Mouse (Mus musculus) skeletal muscle tissue, adult 2 months (tissue): ENCODE results near the gene Rsrc2.

Source experiments
- DNase-seq: peaks from one replicate; pipeline ENCODE4 v3.0.0-alpha.2; 2012; ENCODE audit warnings: low read depth, low spot score

The Rsrc2 gene

GRCm38 (mm10) chr5:123696961-123697360 is 52.3 kb downstream of the Rsrc2 start:
- DNase-seq, result no peak

DNA sequence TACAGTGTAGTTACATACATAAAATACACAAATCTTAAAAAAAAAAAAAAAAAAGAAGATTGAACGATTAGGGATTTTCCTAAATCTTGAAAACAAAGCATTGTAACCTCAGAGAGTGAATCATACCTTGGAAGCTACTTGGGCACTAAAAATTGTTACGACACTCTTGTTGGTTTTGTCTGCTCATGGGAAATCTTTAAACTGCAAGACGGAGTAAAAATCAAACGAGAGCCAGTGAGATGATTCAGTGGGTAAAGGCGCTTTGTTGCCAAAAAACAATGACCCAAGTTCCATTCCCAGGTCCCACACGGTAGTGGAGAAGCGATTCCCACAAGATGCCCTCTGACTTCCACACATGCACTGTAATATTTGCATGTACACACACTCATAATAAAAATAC is 53.0 kb downstream of the Rsrc2 start:
- DNase-seq, result no peak

GRCm38 (mm10) chr5:123694468-123694867 is 54.7 kb downstream of the Rsrc2 start:
- DNase-seq, result peak; percentile 60

DNA sequence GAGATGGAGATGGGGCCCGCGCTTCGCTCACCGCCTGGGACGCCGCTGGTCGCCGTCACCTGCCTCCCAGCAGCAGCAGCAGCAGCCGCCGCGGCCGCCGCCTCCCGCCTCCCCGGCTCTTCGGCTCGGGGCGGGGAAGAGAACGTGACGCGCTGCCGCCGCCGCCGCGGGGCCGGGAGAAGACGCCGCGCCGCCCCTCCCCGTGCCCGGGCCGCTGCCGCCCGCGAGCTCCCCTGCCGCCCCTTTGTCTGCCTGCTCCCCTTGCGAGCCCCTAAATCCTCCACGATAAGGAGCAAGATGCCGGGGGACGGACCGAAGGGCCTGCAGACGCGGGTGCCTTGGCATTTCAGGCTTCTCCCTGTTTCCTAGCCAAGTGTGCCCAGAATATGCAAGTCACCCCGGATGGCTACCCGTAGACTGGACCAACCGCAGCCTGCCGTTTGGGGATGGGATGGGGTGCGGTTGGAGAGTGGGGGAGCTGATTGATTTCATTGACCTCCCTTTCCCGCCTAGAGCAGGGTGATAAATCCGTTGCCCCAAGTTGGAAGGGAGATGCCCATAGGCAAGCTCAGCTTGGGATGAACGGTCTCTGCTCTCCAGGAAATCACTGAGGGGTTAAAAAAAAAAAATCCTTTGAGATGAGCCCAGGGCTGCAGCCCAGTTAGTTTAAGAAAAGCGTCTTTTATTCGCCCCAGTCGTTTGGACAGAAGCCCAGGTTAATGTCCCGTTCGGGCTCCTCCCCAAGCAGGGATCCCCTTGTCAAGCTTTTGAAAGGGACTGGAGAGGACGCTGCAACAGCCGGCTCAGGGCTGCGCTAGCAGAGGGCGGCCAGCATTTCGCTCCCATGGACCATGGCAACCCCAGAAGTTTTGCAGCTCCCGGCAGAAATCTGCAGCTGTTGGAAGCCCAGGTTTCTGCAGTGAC is 64.7 kb downstream of the Rsrc2 start, which contains the start of gene Clip1:
Gene Clip1, minus strand, starts transcription at position 398 of the 924 bp plus-strand sequence.
- DNase-seq, result no peak

DNA sequence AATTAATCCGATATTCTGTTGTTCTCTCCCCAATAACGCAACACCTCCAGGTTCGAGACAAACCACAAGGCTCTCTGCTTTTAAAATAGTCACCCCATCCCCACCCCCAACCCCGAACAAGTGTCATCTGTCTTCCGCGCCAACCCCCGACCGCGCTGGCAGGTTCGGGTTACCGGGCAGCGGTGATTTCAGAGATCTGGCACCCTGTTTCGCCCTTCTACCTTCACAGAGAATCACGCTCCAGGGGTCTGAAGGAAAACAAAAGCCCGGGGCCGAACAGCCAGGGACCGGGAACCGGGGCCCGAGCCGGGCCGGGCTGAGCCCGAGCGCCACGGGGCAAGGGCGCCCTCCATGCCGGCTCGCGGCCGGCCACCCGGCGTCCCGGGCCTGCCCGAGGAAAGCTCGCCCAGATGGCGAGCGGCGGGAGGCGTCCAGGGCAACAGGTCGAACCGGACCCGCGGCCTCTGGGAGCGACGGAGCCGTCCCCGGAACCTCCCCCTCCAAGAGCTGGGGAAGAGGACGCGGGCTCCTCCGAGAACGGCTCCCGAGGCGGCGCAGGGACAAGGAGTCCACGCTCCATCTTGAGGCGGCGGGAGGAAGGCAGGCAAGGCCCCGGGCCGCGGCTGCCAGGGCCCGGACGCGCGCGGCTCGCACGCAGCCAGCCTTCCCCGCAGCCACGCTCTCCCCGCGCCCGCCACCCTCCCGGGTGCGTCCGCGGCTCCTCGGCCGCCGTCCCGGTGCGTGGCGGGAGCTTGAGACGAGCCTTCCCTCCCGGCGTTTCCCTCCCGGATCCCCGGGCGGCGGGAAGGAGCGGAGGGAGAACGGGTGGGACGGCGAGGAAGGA is 65.6 kb downstream of the Rsrc2 start:
- DNase-seq, result peak; percentile 71

- peak; percentile 59 for DNase-seq
Observed at GRCm38 (mm10) chr5:123683043-123683376, 66.2 kb downstream of the Rsrc2 start.

- DNase-seq, result peak; percentile 65
Observed at GRCm38 (mm10) chr5:123682372-123682771, 66.8 kb downstream of the Rsrc2 start.

DNA sequence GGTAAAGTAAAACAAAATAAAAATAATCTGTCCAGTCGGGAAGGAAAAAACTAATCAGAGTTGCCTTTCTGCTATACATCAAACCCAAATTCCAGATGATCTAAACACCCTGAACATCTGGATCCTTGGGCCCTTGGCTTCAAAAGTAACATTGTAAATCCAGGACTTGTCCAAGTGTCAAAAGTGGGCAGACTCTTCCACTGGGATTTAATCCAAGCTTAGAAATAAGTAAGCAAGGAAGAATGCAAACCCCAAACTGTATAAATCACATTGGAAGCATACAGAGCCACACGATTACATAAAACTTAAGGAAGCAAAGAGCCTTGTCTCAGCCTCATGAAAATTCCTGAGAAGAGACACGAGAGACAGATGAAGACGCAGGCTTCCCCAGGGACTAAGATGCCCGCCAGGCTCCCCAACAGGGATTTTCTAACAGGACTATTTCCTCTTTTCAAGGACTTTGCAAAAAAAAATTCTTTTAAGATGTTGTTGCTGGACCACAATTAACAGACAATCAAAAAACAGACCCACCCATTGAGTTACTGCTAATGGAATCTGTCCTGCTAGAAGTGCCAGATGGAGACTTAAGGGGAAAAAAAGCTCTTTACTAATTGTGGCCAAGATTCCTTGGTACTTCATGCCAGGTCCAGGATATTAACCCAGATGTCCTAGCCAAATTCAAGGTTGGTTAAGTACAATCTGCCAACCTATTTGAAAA is 69.5 kb downstream of the Rsrc2 start:
- DNase-seq, result no peak

- DNase-seq, result no peak
Observed at GRCm38 (mm10) chr5:123679106-123679505, 70.1 kb downstream of the Rsrc2 start.
